In genomic region chr9:121331438-121331837, GRCm38 (mm10) we compare ENCODE assay signal across 8 mouse cellular contexts. TPM values are rescaled to one million over a fixed set of nuclear protein-coding genes. Genes with fewer than 3 reads are reported as not detected.
DNase-seq lines count a peak whose midpoint lies in the region; ATAC-seq and TF ChIP-seq lines count a peak whose summit lies in the region.

No protein-coding gene starts in this region.

- 0 out of 2 replicates have a peak, but pooled peaks cover 3% of the 10 kb centered on the region for H3K36me3 ChIP-seq in kidney, postnatal 0 days (ENCODE audit: insufficient read depth, low read length)
- no peaks in the 10 kb centered on the region for H3K36me3 ChIP-seq in forebrain, embryonic 15.5 days
- H3K36me3 ChIP-seq in limb, embryonic 11.5 days (ENCODE audit: control insufficient read depth, insufficient read depth, low read length): no peaks in the 10 kb centered on the region; the same call in 1 of the 2 replicates
- peaks cover 6% of the 10 kb centered on the region; the same call in 1 of the 2 replicates for H3K36me3 ChIP-seq in neural tube, embryonic 13.5 days

- H3K9ac ChIP-seq in kidney, postnatal 0 days (ENCODE audit: low read depth, low read length): no peak overlapping the region
- no peak overlapping the region for H3K9ac ChIP-seq in forebrain, embryonic 15.5 days (replicated peaks)
- no peak overlapping the region for H3K9ac ChIP-seq in limb, embryonic 11.5 days (ENCODE audit: low read length)
- peak overlapping the region; percentile 34; the same call in 1 of the 2 replicates for H3K9ac ChIP-seq in neural tube, embryonic 13.5 days

- no peak; the same call in 1 of the 2 replicates for ATAC-seq in kidney, postnatal 0 days (replicated peaks; ENCODE audit: low FRiP score, low read depth)
- no peak for ATAC-seq in forebrain, embryonic 15.5 days (replicated peaks)
- ATAC-seq in limb, embryonic 11.5 days (ENCODE audit: insufficient number of reproducible peaks, low FRiP score, low TSS enrichment, low read depth): no peak
- ATAC-seq in neural tube, embryonic 13.5 days (ENCODE audit: low read depth): no peak

- H3K4me2 ChIP-seq in kidney, postnatal 0 days (ENCODE audit: low read length): no peak overlapping the region
- no peak overlapping the region for H3K4me2 ChIP-seq in forebrain, embryonic 15.5 days (replicated peaks)
- H3K4me2 ChIP-seq in limb, embryonic 11.5 days (ENCODE audit: low read depth, severe bottlenecking): no peak overlapping the region
- no peak overlapping the region for H3K4me2 ChIP-seq in neural tube, embryonic 13.5 days

- no peak overlapping the region for H3K4me3 ChIP-seq in kidney, postnatal 0 days (replicated peaks; ENCODE audit: low read depth, low read length)
- H3K4me3 ChIP-seq in forebrain, embryonic 15.5 days: no peak overlapping the region
- no peak overlapping the region for H3K4me3 ChIP-seq in limb, embryonic 11.5 days (ENCODE audit: low read depth, low read length)
- H3K4me3 ChIP-seq in neural tube, embryonic 13.5 days: no peak overlapping the region

- DNase-seq in kidney, postnatal 0 days (ENCODE audit: low spot score): peak; percentile 43
- no peak for DNase-seq in kidney, adult 18-20 months
- no peak for DNase-seq in limb, embryonic 11.5 days (ENCODE audit: low spot score)
- no peak for DNase-seq in retina, embryonic 14.5 days (ENCODE audit: low spot score)
- no peak for DNase-seq in gastrocnemius, postnatal 10 days
- no peak for DNase-seq in yolk sac, embryonic 10.5 days (ENCODE audit: low spot score)

- no peaks in the 10 kb centered on the region for H3K27me3 ChIP-seq in kidney, postnatal 0 days (ENCODE audit: insufficient read depth, low read length)
- no peaks in the 10 kb centered on the region for H3K27me3 ChIP-seq in forebrain, embryonic 15.5 days
- no peaks in the 10 kb centered on the region for H3K27me3 ChIP-seq in limb, embryonic 11.5 days (ENCODE audit: control insufficient read depth, insufficient read depth, low read length)
- H3K27me3 ChIP-seq in neural tube, embryonic 13.5 days: no peaks in the 10 kb centered on the region

- peak overlapping the region; percentile 78; the same call in 1 of the 2 replicates for H3K27ac ChIP-seq in kidney, postnatal 0 days
- peak overlapping the region; percentile 89 for H3K27ac ChIP-seq in forebrain, embryonic 15.5 days (replicated peaks)
- peak overlapping the region; percentile 81 for H3K27ac ChIP-seq in limb, embryonic 11.5 days (replicated peaks; ENCODE audit: low read depth, low read length)
- peak overlapping the region; percentile 90 for H3K27ac ChIP-seq in neural tube, embryonic 13.5 days (replicated peaks)

- TF ChIP-seq CTCF in kidney, postnatal 0 days (IDR thresholded peaks at IDR 0.05; ENCODE audit: low read depth): no peak

- H3K4me1 ChIP-seq in kidney, postnatal 0 days (replicated peaks; ENCODE audit: insufficient read depth, low read length): peaks cover 11% of the 10 kb centered on the region; the same call in 1 of the 2 replicates
- H3K4me1 ChIP-seq in forebrain, embryonic 15.5 days: peaks cover 51% of the 10 kb centered on the region
- H3K4me1 ChIP-seq in limb, embryonic 11.5 days (ENCODE audit: control insufficient read depth, insufficient read depth, low read length): peaks cover 30% of the 10 kb centered on the region
- H3K4me1 ChIP-seq in neural tube, embryonic 13.5 days (replicated peaks): peaks cover 74% of the 10 kb centered on the region

- no peaks in the 10 kb centered on the region for H3K9me3 ChIP-seq in kidney, postnatal 0 days (replicated peaks; ENCODE audit: low read length)
- no peaks in the 10 kb centered on the region for H3K9me3 ChIP-seq in forebrain, embryonic 15.5 days
- H3K9me3 ChIP-seq in limb, embryonic 11.5 days (ENCODE audit: control insufficient read depth, low read length): no peaks in the 10 kb centered on the region
- no peaks in the 10 kb centered on the region for H3K9me3 ChIP-seq in neural tube, embryonic 13.5 days

- 21% methylated on average over 5 of the region's 5 CpGs for WGBS in kidney, postnatal 0 days
- WGBS in forebrain, embryonic 15.5 days: 16% methylated on average over 5 of the region's 5 CpGs
- 31% methylated on average over 5 of the region's 5 CpGs for WGBS in limb, embryonic 11.5 days
- 15% methylated on average over 5 of the region's 5 CpGs for WGBS in neural tube, embryonic 13.5 days

RNA-seq across cellular contexts. Expression of gene Trak1, which starts 34.1 kb away (rescaled TPM):
- polyA plus RNA-seq in kidney, postnatal 0 days (2015; fragmentation: Nextera tagmentation; extraction: Ambion mirVana): 11.6 and 13.0 TPM in 2 replicates
- polyA plus RNA-seq in forebrain, embryonic 15.5 days (2015; fragmentation: Nextera tagmentation; extraction: Ambion mirVana): 75.8 and 78.7 TPM in 2 replicates
- 9.3 and 11.7 TPM in 2 replicates for polyA plus RNA-seq in limb, embryonic 11.5 days (2014; fragmentation: Nextera tagmentation; extraction: Ambion mirVana)
- polyA plus RNA-seq in neural tube, embryonic 13.5 days (2015; fragmentation: Nextera tagmentation; extraction: Ambion mirVana): 43.4 and 44.3 TPM in 2 replicates
- total RNA-seq in gastrocnemius, postnatal 10 days (2021): 100 to 1,000 TPM; 203 to 207 TPM

RNA-seq across cellular contexts. Expression of gene Ulk4, which starts 54.4 kb away (rescaled TPM):
- polyA plus RNA-seq in kidney, postnatal 0 days (2015; fragmentation: Nextera tagmentation; extraction: Ambion mirVana): 135 and 136 TPM in 2 replicates
- polyA plus RNA-seq in forebrain, embryonic 15.5 days (2015; fragmentation: Nextera tagmentation; extraction: Ambion mirVana): 127 and 134 TPM in 2 replicates
- polyA plus RNA-seq in limb, embryonic 11.5 days (2014; fragmentation: Nextera tagmentation; extraction: Ambion mirVana): 147 and 159 TPM in 2 replicates
- polyA plus RNA-seq in neural tube, embryonic 13.5 days (2015; fragmentation: Nextera tagmentation; extraction: Ambion mirVana): 115 and 160 TPM in 2 replicates
- under 1 TPM; 0.80 to 0.97 TPM for total RNA-seq in gastrocnemius, postnatal 10 days (2021)
